Mouse (Mus musculus) NIH3T3 (cell line): ENCODE results near the gene Ak2.

Experiments used
- DNase-seq: peaks from one replicate; pipeline ENCODE4 v3.0.0-alpha.2; 2012; ENCODE audit warnings: low read depth

Gene Ak2

DNA sequence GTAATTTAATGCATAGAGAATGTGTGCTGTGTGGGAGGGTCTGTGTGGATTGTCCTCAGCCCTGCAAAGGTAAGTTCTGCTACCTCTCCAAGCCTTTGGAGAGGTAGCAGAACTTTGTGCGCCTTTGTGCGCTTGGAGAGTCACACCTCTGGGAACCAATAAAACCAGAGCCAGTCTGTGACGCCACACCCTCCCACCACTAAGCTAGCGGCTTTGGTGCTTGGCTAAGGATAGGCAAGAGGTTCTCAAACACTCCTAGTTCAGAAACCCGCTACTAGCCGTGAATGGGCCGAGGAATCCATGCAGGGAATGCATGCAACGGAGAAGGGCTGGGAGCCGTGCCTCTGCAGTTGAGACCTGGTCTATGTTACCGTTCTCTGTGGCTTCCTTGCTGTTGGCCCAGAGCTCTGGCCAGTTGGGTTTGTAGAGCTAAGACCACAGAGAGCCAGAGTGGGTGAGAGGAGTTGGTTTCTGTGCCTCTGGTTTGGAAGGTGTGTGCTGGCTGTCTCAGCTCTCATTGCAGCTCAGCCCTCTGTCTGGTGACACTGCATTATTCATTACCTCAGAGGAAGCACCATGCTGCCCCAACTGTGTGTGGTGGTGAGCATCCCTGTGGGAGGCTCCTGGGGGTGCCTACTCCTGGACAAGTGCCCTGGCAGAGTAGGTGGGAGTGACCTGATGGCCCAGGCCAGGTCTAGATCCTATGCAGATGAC lies 21.6 kb downstream of the Ak2 start:
- DNase-seq = no peak

DNA sequence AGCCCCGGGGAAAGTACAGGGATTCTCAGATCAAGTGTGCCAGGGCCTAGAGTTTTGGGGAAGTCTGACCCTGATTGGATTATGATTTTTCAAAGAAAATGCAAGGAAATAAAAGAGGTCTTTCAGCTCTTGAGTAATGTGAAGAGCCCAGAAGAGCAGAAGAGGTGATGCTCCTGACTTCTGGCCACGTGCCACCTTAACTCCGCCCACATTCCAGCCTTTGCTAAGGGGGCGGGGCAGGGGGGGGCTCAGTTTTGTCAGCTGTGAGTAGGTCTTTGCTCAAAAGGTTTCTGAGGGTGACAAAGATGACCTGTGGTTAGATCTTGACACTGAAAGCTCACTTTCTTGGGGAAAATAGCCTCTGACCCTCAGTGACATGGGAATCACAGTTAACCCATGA lies 24.6 kb downstream of the Ak2 start:
- no peak for DNase-seq

DNA sequence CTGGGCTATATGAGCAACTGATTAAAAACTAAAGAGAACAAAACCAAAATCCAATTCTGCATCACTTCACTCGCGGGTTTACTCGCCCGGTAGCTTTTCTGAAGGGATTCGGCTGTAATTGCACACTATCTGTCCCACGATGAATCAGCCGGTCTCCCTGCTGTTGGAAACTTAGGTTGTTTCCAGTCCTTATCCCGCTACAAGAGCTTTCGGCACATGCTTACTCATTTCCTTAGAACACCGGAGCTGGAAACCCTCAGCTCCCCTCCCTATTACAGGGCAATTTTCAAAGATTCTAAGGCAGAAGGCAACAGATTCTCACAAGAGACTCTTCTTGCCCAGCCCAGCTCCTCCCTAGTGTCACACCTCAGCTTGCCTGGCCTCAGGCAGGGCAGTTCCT lies 25.4 kb downstream of the Ak2 start:
- DNase-seq = peak; percentile 54

DNA sequence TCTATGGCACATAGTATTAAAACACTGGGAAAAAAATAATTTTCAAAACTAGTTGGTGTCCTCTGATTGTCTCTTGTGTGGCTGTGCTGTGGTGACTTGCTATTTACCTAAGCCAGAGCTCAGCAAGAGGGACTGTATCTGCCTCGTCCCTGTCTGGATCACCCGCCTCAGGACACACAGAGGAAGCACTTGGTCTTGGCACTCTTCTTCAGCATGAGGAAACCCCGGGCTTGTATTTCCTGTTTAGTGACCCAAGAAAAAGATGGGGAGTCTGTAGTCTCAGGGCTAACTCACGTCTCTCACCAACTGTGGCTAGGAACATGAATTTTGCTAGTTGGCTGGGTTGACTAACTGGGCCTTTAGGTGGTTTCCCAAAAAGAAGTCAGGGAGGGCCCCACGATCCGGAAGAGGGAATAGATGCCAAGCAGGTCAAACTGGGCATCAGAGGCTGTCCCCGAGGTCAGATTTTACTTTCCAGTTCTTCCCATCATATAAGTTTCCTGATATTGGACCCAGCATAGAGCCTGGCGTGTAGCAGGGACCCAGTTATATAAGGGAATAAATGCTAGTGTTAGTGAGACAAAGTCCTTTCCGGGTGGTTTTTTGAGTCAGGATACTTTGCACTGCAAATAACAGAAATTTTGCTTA lies 27.2 kb downstream of the Ak2 start:
- no peak for DNase-seq

DNA sequence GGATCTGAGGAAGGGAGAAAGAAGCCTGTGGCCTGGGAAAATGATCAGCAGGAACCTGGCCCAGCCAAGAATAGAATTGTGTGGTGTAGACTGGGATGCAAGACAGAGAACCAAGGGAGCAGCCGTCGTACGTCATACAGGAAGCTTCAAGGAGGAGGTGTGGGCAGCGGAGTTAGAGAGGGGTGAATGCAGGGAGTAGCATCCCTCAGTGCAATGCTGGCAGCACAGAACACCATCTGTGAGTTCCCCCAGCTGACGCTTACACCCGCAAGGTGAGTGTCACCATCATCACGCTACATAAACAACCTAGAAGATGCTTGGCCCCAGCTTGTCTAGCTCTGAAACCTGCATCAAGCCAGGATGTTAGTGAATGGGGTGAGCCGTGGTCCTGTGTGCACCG lies 28.0 kb downstream of the Ak2 start:
- DNase-seq = no peak

DNA sequence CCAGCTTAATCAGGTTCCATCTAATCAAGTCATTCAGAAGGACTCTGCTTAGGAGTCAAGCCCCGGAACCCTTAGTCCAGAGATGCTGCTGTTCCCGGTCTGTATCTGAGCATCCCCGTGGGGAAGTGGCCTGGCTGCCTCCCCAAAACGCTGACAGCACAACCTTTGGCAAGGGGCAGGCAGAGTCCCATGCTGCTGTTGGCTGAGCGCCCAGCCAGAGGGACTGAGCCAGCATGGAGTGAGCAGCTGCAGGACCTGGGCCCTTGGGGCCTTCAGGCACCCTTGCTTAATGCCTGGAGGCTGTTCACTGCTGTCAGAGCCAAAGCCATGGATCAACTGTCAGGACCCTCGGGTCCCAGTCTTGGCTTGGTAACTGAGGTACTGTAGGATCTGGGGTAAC lies 28.7 kb downstream of the Ak2 start:
- DNase-seq = peak; percentile 89

DNA sequence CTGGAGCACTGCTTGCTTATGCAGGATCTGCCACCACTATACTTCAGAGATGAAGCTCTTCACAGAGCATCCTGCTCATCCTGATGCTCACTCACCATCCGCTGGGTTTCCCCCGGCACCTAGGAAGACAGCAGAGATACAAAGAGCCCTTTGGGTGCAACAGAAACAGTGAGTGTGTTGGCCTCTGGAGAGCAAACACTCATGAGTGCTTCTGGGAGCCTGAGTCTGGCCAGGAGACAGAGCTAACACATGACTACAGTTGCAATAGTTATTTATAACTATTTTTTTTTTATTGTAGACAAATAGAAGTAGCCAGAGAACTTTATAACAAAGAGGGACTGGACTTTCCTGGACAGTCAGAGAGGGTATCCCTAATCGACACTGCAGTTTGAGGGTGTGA lies 29.7 kb downstream of the Ak2 start:
- peak; percentile 70 for DNase-seq

DNA sequence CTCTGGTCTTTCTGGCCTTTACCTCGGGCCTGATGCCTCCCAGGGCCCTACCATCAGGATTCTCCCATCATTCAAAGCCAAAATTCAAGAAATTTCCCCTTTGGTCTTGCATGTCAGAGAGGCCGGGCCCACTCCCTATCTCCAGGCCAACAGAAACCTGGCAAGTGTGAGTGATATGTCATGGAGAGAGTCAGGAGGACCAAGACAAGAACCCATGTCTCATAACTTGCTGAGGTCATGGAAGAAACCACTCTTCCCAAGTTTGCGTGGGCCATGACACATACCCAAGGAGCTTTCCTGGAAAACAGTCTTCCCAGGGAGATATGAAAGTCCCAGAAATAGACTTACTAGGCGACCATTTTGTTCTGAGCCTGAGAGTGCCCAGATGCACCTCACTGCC lies 30.1 kb downstream of the Ak2 start:
- DNase-seq = peak; percentile 63

DNA sequence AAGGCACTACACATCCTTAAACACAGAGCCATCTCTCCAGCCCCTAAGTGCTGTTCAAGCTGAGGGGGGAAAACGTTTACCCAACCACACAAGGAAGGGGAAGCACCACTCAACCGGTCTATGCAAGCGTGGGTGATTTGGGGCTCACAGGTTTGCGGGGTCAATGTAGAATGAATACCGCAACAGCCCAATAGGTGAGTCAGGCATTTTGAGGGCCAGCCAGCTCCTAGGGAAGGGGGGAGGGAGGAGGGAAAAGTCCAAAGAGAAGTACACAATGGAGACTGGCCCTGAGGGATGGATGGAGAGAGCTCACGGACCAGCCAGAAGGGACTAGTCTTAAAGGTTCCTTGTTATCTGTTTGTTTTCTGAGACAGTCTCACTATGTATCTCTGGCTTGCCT lies 32.1 kb downstream of the Ak2 start:
- peak; percentile 59 for DNase-seq

DNA sequence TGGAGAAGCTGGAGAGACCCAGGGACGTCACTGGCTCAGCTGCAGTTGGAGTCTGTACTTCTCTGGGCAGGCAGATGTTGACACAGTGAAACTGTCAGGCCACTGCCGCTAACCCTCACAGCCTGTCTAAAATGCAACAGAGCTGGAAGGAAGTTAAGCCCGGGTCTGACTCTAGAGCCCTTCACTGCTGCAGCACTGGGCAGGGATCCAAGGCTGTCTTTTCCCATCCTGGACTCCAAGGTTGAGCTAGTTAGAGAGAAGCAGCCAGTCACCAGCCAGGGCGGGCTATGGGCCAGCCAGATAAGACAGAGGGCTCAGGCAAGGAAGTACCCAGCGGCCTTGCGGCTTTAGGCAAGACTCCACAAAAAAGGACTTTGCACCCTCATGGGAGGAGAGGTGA lies 33.0 kb downstream of the Ak2 start:
- DNase-seq = peak; percentile 79

DNA sequence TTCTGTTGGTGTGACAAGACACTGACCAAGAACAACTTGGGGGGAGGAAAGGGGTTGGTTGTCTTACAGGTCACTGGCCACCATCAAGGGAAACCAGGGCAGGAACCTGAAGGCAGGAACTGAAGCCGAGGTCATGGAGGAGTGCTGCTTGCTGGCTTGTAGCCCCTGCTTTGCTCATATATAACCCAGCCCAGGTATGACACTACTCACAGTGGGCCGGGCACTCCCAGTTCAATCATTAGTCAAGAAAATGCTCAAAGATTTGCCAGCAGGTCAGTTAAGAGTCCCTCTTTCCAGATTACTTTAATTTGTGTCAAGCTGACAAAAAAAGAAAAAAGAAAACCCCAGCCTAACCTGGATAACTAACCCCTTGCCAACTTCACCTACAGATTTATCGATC lies 33.9 kb downstream of the Ak2 start:
- no peak for DNase-seq

DNA sequence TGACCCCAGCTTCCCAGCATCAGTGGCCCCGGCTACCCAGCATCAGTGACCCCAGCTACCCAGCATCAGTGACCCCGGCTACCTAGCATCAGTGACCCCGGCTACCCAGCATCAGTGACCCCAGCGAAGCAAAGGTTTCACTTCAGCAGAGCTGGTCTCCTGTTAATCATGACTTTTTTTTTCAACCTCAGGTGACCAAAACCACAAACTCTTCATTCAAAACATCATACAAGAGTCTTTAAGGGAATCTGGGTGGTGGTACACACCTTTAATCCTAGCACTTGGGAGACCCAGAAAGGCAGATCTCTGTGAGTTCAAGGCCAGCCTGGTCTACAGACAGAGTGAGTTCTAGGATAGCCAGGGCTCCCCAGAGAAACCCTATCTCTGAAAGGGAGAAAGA lies 39.0 kb downstream of the Ak2 start:
- no peak for DNase-seq

DNA sequence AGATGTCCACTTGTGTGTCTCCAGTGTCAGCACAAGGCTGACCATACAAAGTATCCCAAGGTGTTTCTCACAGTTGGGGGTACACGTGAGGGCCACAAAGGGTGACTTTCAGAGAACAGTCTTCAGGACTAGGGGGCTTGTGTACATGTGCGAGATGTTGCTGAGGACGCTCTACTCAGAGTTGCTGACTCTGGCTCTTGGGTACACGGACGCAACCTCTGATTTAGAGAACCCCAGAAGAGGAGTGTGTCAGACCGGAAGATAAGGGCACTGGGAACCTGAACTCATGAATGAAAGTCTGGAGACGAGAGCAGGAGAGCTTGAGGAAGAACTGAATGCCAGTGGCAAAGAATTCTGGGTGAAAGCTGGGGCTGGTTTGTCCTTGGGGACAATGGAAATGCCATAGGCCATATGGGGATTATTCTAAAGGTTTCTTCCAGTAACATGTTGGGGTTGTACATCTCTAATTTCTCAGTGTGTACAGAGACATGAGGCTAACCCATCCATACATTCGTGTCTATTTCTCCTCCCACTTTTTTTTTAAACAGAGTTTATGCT lies 39.7 kb downstream of the Ak2 start:
- no peak for DNase-seq

DNA sequence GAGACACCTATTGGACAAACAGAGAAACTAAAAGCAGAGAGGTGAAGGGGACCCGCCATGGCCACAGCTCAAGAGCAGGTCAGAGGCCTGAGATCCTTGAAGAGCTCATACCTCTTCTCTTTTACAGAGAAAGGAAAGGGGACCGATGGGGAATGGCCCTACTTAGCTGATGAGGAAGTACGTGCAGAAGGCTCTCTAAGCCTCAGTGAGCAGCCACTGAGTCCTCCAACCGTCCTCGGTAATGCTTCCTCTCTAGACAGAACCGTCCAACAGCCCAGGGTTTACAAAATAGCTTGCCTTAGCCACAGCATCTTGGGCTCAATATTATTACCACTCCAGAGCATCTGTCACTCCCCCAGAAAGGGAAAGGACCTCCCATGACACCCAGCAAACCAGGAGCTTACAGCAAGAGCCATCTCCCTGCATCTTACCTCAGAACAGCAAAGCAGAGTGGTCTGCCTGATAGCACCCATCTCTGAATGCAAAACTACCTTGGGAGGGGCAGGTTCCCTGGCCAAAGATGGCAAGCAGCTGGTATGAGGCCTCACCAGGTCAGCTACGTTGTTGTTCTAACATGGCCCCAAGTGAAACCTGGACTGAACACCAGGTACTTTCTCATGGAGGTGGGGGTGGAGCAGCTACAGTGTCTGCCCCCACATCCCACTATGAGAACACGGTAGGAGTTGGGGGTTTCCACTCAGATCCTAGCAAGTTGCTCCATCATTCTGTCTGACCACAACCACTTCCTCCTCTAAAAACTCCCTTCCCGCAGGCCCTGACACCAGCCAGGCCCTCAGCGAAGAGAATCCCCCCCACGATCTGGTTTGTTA lies 40.6 kb downstream of the Ak2 start:
- DNase-seq = peak; percentile 55

DNA sequence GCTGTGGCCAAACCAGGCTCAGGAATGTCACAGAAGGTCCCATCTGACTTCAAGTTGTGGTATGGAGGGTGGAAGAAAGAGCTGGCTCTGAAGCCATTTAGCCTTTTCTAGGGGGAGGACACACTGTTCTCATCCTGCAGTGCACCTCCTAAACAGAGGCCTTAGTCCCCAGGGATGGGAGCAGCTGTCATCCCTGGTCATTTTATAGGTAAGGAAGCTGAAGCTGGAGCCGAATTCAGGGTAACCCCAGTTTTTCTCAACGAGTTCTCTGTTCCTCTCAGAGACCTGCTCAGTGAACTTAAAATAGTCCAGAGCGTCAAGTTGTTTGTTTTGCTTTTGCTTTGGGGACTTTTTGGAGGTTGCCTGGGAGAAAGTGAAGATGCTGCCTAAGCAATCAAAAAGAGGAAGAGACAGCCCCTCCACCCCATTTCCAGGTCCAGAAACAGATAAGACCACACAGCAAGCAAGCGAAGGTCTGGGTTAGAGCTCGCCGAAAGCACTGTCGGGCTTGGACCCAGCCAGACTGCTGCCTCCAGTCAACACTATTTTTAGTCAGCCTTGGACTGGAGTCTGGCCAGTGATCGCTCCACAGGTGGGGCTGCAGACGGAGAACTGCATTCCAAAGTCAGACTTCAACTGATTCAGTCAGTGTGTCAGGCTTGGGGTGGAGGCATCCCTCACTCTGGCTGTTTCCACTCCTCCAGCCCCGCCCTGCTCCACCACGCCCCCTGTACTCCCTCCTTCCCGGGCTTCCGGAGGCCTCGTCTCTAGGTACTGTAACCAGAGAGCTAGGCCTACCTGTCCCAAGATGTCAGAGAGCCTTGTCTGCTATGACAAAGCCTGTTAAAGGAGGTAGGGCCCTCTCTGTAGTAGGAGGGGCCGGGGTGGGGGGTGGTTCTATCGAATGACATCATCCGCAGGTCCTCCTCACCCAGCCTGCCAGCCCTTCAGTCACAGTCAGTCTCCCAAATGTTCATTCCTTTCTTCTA lies 41.5 kb downstream of the Ak2 start:
- peak; percentile 86 for DNase-seq

DNA sequence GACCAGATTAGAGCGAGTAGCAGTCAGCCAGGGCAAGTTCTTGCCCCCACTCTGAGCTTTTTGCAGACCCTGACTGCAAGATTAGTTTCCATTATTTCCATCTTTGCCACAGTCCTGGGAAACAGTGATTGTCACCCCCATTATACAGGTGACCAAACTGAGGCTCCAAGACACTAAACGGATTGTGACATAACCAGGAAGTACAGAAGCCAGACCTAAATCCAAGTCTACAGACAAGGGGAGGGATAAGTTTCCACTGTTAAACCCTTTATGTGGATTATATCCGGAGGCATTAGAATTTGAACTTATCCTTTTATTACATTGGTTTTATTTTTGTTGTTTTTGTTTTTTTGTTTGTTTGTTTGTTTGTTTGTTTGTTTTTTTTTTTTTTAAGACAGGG lies 42.5 kb downstream of the Ak2 start:
- DNase-seq = no peak

DNA sequence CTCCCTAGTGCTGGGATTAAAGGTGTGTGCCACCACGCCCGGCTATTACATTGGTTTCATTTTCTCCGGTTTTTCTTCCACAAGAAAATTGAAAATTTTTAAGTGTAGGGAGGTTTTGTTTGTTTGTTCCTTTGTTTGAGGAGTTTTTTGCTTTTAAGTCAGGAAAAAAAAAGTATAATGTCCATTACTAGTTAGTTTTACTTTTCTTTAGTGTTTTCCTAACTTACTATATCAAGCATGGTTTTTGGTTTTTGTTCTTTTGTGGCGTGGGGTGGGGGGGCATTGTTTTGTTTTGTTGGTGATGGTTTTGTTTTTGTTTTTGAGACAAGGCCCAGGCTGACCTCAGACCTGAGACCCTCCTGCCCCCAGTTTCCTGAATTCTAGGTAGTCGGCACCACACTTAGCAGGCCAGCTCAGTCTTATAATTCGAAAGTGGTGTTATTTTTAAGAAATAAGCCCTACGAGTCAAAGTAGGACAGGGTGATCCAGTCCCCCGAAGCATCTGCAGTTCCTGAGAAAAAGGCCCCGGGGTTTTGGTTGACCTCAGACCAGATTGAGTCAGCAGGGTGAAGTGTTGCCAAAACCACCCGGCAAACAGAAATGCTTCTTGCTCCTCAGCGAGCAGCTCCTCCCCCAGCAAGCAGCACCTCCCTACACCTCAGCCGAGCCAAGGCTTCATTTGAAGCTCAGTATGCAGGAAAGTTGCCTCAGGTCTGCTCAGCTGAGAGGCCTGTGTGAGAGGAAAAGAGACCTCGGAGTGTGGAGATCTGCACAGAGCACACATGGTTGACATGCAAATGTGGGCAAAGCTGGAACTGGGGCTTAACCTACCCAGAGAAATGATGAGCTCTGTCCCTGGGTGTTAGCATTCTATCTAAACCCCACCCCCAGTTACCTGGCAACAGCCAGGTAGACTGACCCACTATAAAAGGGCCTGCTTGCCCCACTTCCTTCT lies 43.2 kb downstream of the Ak2 start:
- DNase-seq = peak; percentile 96

DNA sequence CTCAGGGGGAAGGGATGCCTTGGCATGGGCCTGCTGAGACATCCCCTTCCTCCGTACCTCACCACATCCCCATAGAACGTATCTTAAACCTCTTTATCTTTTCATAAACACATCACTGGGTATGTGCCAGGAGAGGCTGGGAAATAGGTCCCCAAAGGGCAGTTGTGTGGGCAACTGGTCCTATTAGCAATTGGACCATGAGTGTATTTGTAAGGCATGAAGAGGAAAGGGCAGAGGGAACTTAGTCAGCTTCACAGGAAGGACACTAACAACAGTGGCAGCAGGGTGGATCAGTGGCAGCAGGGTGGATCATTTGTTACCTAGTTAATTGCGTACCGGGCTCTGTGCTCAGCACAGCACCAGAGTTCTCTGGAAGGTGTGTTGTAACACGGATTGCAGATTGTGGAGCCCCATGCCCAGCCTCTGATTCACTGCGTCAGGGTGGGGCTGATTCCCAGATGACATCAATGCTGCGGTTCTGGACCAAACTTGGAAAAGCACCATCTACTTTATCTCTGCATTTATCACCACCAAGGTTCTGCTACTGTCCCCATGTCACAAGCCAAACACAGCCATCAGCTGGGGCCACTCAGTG lies 44.2 kb downstream of the Ak2 start:
- DNase-seq = peak; percentile 82

DNA sequence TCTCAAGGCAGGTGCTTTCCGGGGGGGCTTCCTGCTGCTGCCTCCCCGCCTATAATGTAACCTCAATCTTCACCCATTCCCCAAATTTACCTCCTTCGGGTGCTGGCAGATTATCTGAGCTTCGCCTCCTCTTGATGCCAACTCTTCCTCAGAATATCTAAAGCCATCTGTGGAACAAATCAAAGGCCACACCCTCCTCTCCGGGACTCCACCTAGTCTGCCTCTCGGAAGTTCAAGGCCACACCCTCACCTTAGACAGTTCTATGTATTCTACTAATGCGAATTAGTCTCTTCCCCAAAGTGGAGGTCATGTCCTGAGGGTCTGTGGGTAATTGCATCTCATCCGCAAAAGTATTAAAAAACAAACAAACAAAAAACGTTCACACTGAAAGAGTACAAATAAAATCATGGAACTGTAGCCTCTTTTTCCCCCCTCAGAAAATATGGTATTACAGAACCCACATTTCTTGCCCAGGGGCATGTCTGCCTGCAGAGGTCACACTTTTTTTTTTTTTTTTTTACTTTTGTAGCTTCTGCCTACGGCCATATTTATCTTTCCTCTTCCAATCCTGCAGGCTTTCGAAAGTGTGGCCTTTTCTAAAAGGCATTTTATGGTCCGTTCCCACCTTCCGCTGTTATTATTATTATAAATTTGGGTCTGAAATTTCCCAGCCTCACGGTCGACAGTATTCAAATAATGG lies 56.1 kb downstream of the Ak2 start:
- no peak for DNase-seq
